Mouse (Mus musculus): ENCODE measurements at regions not wholly inside any gene's neighbourhood (a gene's known extent, or its start where the extent isn't known, plus 50 kb on each side); places are given as distances from the start of the nearest gene placed in this dataset.

- TF ChIP-seq CTCF (IDR thresholded peaks at IDR 0.05; ENCODE audit: low read depth, low read length), result no peak
- TF ChIP-seq POLR2AphosphoS5 (IDR thresholded peaks at IDR 0.05; ENCODE audit: insufficient replicate concordance, low read depth, low read length), result no peak
- no peak for TF ChIP-seq GATA1 (IDR thresholded peaks at IDR 0.05; ENCODE audit: borderline replicate concordance, low read length)
- TF ChIP-seq TAL1 (conservative IDR thresholded peaks at IDR 0.05; ENCODE audit: low read depth, low read length), result no peak
These were observed 226.5 kb downstream of the 1810013L24Rik start for GRCm38 (mm10) chr16:9056430-9056829.
